Mouse (Mus musculus) embryonic fibroblast, embryonic 13.5 days (primary cell): ENCODE results near the gene Coil.

Experiments used
- CTCF ChIP-seq: IDR thresholded peaks from 2 replicates; pipeline ENCODE4 v1.5.1; 2011; ENCODE audit warnings: mild to moderate bottlenecking, control low read depth, low read length, moderate library complexity, borderline replicate concordance; ENCODE audit not compliant: insufficient read depth
- POLR2A ChIP-seq: IDR thresholded peaks from 2 replicates; pipeline ENCODE4 v1.6.1; 2011; ENCODE audit warnings: low read depth, mild to moderate bottlenecking, control low read depth, low read length, moderate library complexity

GRCm38 (mm10) chr11:89000527-89000819 is 30.4 kb downstream of the Coil start:
- TF ChIP-seq CTCF (no peak), POLR2A (no peak)
